Mouse (Mus musculus) adipocyte (in vitro differentiated cells): ENCODE data around the gene Hoxb4.

Experiments used
- DNase-seq: peaks from one replicate; pipeline ENCODE4 v3.0.0-alpha.2; 2016; ENCODE audit warnings: low spot score

Gene Hoxb4

DNA sequence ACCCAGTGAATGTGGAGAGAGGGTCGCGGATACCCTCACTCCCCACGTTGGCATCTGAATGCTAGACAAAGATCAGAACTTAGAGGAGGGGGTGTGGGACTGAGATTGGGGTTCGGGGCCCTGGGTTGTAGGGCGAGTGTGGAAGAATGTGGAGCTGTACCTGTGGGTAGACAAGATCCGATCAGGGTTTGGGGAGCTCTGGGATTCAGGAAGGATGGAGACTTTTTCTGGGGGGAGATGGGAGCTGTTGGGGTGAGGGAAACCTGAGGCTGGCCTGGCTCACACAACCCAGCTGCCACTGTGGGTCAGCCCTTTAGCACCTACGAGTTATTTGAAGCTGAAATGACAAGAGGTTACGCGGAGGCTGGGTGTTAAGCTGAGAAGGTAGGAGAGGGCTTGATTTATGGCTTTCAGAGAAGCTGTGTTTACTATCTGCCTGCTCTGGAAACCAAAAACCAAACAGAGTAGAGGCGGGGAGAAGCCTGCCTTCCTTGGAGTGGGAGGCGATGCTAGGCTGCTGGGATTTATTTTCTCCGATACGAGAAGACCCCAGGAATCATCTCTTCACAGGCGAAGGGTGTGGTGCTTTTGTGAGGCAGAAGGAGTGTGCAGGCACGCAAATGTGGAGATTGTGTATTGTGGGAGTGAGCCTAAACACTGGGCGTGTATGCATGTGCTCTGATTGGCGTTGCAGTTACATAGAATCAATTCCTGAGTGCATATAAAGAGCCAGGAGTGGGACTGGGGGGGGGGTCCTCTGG, 15.4 kb downstream of the Hoxb4 start:
- DNase-seq = no peak

DNA sequence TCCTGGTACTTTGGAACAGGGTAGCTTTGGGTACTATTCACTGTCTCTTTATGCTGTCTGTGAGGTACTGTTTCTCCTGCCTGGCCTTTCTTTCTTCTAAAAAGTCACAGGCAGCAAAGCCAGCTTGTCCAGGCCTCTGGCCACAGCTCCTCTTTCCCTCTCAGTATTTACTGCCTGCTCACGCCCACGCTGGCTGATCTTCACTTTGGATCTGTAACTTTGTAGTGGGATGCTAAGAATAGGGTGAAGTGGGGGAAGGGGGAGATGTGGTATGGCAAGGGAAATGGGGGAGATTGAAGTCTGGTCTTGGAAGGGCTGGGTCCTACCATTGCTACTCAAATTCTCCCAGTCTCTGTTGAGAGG, 15.9 kb downstream of the Hoxb4 start:
- DNase-seq = no peak

DNA sequence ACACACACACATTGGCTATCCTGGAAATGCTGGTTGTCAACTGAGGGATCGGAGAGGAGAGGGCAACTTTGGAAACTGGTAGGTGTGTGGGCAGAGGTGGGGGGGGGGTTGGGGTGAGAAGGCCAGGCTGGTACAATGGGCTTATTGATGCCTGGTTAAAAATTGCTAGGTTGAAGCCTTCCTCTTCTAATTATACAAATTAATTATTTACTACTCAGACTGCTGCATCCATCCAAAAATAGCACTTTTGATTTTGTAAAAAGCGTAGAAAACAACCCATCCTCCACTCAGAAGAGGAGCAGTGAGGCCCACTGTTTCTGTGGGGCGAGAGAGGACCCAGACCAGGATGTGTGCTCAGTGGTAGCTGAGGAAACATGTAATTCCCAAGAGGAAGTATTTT, 16.9 kb downstream of the Hoxb4 start:
- no peak for DNase-seq

- no peak for DNase-seq
Measured at GRCm38 (mm10) chr11:96336597-96336996, 18.5 kb downstream of the Hoxb4 start.

DNA sequence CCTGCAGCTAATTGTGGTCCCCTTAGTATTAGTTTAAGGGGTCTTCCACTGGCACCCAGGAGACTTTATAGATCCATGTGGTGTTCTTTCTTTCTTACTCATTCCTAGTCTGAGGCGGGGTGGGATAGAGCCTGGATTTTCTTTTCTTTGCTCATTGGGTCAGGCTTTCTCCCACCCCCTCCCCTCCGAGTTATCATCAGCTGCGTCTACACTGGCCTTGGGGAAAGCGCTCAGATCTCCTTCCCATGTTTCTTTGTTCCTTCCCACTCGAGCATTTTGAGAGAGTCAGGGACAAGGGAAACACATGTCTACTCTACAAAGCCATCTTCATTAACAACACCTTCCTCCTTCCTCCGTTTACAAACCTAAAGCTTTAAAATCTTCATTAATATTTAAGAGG, 19.0 kb downstream of the Hoxb4 start:
- DNase-seq = no peak

DNA sequence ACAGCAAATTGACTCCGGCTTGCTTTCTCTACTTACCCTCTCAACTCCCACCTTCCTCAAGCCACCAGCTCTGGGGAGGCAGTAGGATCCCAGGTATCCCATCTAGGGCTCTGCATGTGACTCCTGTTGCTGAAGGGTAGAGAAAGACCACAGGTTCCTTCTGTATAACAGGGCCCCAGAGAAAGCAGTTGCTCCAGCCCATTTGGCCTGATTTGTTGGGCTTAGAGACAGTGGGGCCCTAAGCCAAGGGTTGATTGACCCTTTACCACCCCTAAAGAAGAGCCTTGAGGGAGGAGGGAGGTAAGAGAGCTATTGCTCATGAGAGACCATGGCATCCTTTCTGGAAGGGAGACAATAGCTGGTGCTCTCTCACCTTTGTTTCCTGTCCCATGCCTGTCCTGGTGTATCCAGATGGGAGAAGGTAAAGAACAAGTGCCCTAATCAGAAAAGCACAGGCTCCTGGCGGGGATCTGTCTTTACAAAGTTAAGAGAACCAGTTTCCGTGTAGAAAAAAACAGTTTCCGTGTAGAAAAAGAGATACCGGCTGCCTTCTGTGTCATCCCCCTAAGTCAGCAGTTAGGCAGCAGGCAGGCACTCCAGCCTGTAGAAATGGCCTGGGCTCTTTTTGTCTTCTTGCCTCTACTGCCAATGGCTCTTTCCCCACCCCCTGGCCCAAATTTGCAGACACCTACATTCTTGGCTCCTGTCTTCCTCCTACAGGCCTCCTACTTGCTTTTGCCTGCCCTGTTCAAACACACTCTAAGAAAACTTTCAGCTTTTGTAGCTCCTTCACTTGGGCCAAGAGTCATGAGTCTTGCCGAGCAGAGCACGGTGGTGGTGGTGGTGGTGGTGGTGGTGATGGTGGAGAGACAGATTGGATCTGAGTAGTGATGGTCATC, 21.1 kb downstream of the Hoxb4 start:
- no peak for DNase-seq

- DNase-seq = peak; percentile 40
Measured at GRCm38 (mm10) chr11:96340698-96341365, 22.8 kb downstream of the Hoxb4 start.

- peak; percentile 57 for DNase-seq
Measured at GRCm38 (mm10) chr11:96341701-96342575, 23.9 kb downstream of the Hoxb4 start.

DNA sequence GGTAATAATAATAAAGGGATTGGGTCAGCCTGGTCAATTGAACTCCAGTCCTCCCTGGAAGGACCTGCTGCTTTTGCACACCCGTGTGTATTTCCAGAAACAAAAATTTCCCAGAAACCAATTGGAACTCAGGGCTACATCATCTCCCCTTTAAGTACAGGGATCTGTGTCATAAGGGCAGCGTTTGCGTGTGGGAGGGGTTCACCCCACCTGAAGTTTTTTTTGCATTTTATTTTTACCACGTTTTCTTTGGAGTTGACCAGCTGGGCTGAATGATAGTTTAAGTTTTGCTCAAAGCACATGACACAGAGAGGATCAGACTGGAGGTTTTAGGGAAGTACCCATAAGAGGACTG, 24.5 kb downstream of the Hoxb4 start:
- DNase-seq = no peak

GRCm38 (mm10) chr11:96343206-96343745, 25.2 kb downstream of the Hoxb4 start:
- no peak for DNase-seq

GRCm38 (mm10) chr11:96344061-96344877, 26.2 kb downstream of the Hoxb4 start:
- DNase-seq = no peak

DNA sequence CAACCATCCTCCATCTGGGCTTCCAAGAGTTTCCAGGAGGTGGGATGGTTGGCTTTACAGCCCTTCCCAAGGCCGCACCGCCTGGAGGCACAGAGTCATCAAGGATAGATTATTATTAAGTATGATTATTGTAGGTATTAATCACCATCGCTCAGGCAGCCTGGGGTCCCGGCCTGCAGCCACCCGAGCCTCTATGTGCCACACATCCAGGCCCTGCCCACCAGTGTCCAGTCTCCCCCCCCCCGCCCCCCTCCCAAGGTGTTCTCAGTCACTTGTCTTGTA, 26.8 kb downstream of the Hoxb4 start:
- DNase-seq = no peak

DNA sequence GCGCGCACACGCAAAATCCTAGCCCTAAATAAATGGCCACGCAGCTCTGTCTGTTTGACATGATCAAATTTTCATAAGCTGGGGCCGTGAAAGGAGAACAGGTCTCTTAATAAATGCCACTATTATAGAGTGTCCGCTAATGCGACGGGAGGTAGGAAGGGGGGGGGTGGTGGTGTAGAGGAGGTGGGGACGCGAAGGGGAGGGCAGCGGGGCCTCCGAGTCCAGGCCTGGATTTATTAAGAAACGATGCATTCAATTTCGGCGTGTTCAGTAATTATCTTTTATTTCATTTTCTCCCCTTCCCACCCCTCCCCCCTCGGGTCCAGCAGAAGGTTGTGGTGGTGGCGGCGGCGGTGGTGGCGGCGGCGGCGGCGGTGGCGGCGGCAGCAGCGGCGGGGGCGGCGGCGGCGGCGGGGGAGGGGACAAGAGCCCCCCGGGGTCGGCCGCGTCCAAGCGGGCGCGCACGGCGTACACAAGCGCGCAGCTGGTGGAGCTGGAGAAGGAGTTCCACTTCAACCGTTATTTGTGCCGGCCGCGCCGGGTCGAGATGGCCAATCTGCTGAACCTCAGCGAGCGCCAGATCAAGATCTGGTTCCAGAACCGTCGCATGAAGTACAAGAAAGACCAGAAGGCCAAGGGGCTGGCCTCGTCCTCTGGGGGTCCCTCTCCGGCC, 27.3 kb downstream of the Hoxb4 start:
- no peak for DNase-seq

DNA sequence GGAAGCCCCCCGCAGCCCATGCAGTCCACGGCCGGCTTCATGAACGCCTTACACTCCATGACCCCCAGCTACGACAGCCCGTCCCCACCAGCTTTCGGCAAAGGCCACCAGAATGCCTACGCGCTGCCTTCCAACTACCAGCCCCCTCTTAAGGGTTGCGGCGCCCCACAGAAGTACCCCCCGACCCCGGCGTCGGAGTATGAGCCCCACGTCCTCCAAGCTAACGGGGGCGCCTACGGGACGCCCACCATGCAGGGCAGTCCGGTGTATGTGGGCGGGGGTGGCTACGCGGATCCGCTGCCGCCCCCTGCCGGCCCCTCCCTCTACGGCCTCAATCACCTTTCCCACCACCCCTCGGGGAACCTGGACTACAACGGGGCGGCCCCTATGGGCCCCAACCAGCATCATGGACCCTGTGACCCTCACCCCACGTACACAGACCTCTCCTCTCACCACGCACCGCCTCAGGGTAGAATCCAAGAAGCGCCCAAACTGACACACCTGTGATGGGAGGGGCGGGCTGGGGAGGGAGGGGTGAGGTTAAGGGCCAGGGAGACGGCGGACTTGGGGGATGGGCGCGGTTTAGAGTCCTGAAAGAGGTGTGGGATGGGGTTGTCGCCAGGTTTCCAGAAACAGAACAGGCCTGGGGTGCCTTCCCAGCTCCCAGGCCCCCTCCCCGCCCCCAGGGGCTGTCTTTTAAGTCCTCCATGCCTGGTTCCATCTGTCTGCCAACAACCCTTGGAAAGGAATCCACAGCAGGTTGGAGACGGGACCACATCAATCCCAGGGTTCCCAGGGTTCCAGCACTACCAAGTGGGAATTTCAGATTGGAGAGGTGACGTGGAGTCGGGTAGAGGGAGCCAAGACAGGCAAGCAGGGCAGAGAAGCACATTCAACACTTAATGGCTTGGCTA, 28.1 kb downstream of the Hoxb4 start:
- DNase-seq = no peak

- DNase-seq = no peak
Measured at GRCm38 (mm10) chr11:96346916-96347520, 29.0 kb downstream of the Hoxb4 start.

DNA sequence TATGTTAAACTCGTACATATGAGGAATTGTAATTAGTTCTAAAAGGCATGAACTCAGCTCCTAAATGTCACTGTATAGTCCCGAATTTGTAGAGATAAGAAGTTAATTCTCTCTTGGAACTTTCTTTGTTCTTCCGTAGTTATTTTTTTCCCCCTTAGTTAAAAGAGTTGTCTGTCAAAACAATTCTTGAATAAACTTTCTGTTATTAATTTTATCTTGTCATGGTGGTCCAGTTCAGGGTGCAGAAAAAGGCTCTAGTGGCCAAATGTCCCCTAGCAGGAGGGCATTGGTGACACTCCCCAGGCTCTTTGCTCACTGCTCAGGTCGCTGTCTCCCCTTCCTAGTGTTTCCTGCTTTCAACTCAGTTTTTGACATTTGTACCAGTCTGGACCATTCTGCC, 29.6 kb downstream of the Hoxb4 start:
- no peak for DNase-seq

GRCm38 (mm10) chr11:96348141-96348928, 30.3 kb downstream of the Hoxb4 start:
- DNase-seq = no peak

DNA sequence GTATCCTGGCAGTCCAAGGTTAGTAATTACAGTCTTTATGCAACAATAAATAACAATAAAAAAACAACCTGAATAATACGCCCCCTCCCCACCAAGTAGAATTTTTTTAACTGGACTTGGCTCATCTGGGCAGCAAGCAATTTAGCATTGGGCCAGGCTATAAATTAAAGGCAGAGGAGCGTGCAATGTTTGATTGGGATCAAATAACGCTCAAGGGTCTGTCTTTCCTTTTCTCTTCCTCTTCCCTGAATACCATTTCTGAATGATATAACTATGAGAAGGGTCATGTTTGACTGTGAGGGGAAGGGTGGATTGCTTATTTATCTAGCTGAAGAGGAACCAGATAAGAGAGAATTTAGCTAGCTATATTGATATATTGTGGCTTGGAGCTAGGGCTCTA, 30.9 kb downstream of the Hoxb4 start:
- DNase-seq = no peak
